Mouse (Mus musculus): ENCODE measurements around the gene Wdr89. TPM values are rescaled to one million over a fixed set of nuclear protein-coding genes. Genes with fewer than 3 reads are reported as not detected.
A peak's percentile ranks its signal among the peaks of the same experiment; 100 is the strongest.
"Not testable (repeated sequence)": the region's sequence is repeated elsewhere in the genome, so short reads cannot be mapped to it uniquely, and the experiment has no call there.

Gene Wdr89
- 5.2 and 7.2 TPM in 2 replicates for polyA plus RNA-seq (2015; fragmentation: Nextera tagmentation; extraction: Ambion mirVana)

GRCm38 (mm10) chr12:75669258-75670106, at the start of gene Wdr89:
Gene Wdr89 (minus strand): TSS chr12:75669537.
- H3K4me1 ChIP-seq, result peaks cover 15% of the 10 kb centered on the region
- peak within 1 kb of the TSS; percentile 90 for H3K27ac ChIP-seq (replicated peaks)
- peak within 1 kb of the TSS; percentile 72 for H3K4me3 ChIP-seq (replicated peaks)
- no peaks in the 10 kb centered on the region for H3K27me3 ChIP-seq (replicated peaks)
- WGBS, result under 1% methylated on average over 55 of the region's 55 CpGs
- H3K4me2 ChIP-seq, result peak within 1 kb of the TSS; percentile 71
- ATAC-seq (ENCODE audit: low FRiP score), result peak; percentile 99
- no peaks in the 10 kb centered on the region for H3K36me3 ChIP-seq
- peak within 1 kb of the TSS; percentile 62 for H3K9ac ChIP-seq (replicated peaks)
- no peaks in the 10 kb centered on the region for H3K9me3 ChIP-seq (replicated peaks)

GRCm38 (mm10) chr12:75713596-75713995, 44.3 kb upstream of the Wdr89 start:
- H3K9me3 ChIP-seq (replicated peaks), result no peaks in the 10 kb centered on the region
- H3K27ac ChIP-seq (replicated peaks), result no peak overlapping the region
- H3K4me3 ChIP-seq (replicated peaks), result no peak overlapping the region
- peaks cover 5% of the 10 kb centered on the region for H3K36me3 ChIP-seq
- no peak overlapping the region for H3K9ac ChIP-seq (replicated peaks)
- no peaks in the 10 kb centered on the region for H3K27me3 ChIP-seq (replicated peaks)
- H3K4me2 ChIP-seq, result no peak overlapping the region
- WGBS, result 88% methylated on average over 9 of the region's 9 CpGs
- H3K4me1 ChIP-seq, result no peaks in the 10 kb centered on the region
- no peak for ATAC-seq (ENCODE audit: low FRiP score)

GRCm38 (mm10) chr12:75712905-75713304, 43.6 kb upstream of the Wdr89 start:
- H3K27ac ChIP-seq (replicated peaks); H3K9me3 ChIP-seq (replicated peaks); H3K4me2 ChIP-seq; H3K27me3 ChIP-seq (replicated peaks); H3K9ac ChIP-seq (replicated peaks); H3K4me1 ChIP-seq; ATAC-seq (ENCODE audit: low FRiP score); H3K36me3 ChIP-seq; H3K4me3 ChIP-seq (replicated peaks): not testable (repeated sequence)
- WGBS, result 92% methylated on average over 7 of the region's 7 CpGs

GRCm38 (mm10) chr12:75710596-75711376, 41.4 kb upstream of the Wdr89 start:
- H3K4me1 ChIP-seq, result no peaks in the 10 kb centered on the region
- no peak overlapping the region for H3K4me2 ChIP-seq
- 91% methylated on average over 9 of the region's 9 CpGs for WGBS
- no peak overlapping the region for H3K27ac ChIP-seq (replicated peaks)
- H3K9ac ChIP-seq (replicated peaks), result no peak overlapping the region
- H3K27me3 ChIP-seq (replicated peaks), result no peaks in the 10 kb centered on the region
- H3K4me3 ChIP-seq (replicated peaks), result no peak overlapping the region
- no peaks in the 10 kb centered on the region; the same call in 1 of the 2 replicates for H3K36me3 ChIP-seq
- ATAC-seq (ENCODE audit: low FRiP score), result no peak
- H3K9me3 ChIP-seq (replicated peaks), result no peaks in the 10 kb centered on the region

- Histone ChIP-seq H3K9ac (replicated peaks) (no peak overlapping the region), H3K4me3 (replicated peaks) (no peak overlapping the region), H3K4me2 (no peak overlapping the region), H3K4me1 (no peaks in the 10 kb centered on the region), H3K9me3 (replicated peaks) (no peaks in the 10 kb centered on the region), H3K36me3 (no peaks in the 10 kb centered on the region), H3K27ac (replicated peaks) (no peak overlapping the region), H3K27me3 (replicated peaks) (no peaks in the 10 kb centered on the region)
- 94% methylated on average over 2 of the region's 2 CpGs for WGBS
- no peak for ATAC-seq (ENCODE audit: low FRiP score)
Measured at GRCm38 (mm10) chr12:75709506-75709905, 40.2 kb upstream of the Wdr89 start.

GRCm38 (mm10) chr12:75706670-75707069, 37.3 kb upstream of the Wdr89 start:
- Histone ChIP-seq H3K4me1 (peaks cover under 1% of the 10 kb centered on the region), H3K4me2 (no peak overlapping the region), H3K27ac (replicated peaks) (no peak overlapping the region), H3K4me3 (replicated peaks) (no peak overlapping the region), H3K27me3 (replicated peaks) (no peaks in the 10 kb centered on the region), H3K9me3 (replicated peaks) (no peaks in the 10 kb centered on the region), H3K9ac (replicated peaks) (no peak overlapping the region), H3K36me3 (no peaks in the 10 kb centered on the region)
- no peak for ATAC-seq (ENCODE audit: low FRiP score)
- WGBS, result 74% methylated on average over 7 of the region's 7 CpGs

- no peak for ATAC-seq (ENCODE audit: low FRiP score)
- Histone ChIP-seq H3K9ac (replicated peaks) (no peak overlapping the region), H3K36me3 (no peaks in the 10 kb centered on the region), H3K4me2 (no peak overlapping the region), H3K27me3 (replicated peaks) (no peaks in the 10 kb centered on the region), H3K27ac (replicated peaks) (no peak overlapping the region), H3K4me1 (peaks cover 7% of the 10 kb centered on the region), H3K4me3 (replicated peaks) (no peak overlapping the region), H3K9me3 (replicated peaks) (no peaks in the 10 kb centered on the region)
- 84% methylated on average over 3 of the region's 3 CpGs for WGBS
Measured at GRCm38 (mm10) chr12:75702739-75703122, 33.4 kb upstream of the Wdr89 start.

- peak overlapping the region; percentile 6; the same call in 1 of the 2 replicates for H3K4me3 ChIP-seq (replicated peaks)
Measured at GRCm38 (mm10) chr12:75702084-75702738, 32.9 kb upstream of the Wdr89 start.

GRCm38 (mm10) chr12:75701173-75702083, 32.1 kb upstream of the Wdr89 start:
- H3K9ac ChIP-seq (replicated peaks), result no peak overlapping the region
- peak overlapping the region; percentile 48 for H3K4me2 ChIP-seq
- no peaks in the 10 kb centered on the region for H3K9me3 ChIP-seq (replicated peaks)
- H3K4me1 ChIP-seq, result peaks cover 7% of the 10 kb centered on the region
- peak overlapping the region; percentile 6; the same call in 1 of the 2 replicates for H3K4me3 ChIP-seq (replicated peaks)
- ATAC-seq (ENCODE audit: low FRiP score), result no peak
- no peaks in the 10 kb centered on the region for H3K27me3 ChIP-seq (replicated peaks)
- no peaks in the 10 kb centered on the region for H3K36me3 ChIP-seq
- no peak overlapping the region for H3K27ac ChIP-seq (replicated peaks)
- 27% methylated on average over 21 of the region's 21 CpGs for WGBS

More at GRCm38 (mm10) chr12:75702084-75702738, 32.9 kb upstream of the Wdr89 start:
- Histone ChIP-seq H3K27ac (replicated peaks) (no peak overlapping the region), H3K36me3 (no peaks in the 10 kb centered on the region), H3K4me1 (peaks cover 7% of the 10 kb centered on the region), H3K4me2 (peak overlapping the region; percentile 48), H3K9ac (replicated peaks) (no peak overlapping the region), H3K27me3 (replicated peaks) (no peaks in the 10 kb centered on the region), H3K9me3 (replicated peaks) (no peaks in the 10 kb centered on the region)
- ATAC-seq (ENCODE audit: low FRiP score), result no peak
- WGBS, result 73% methylated on average over 14 of the region's 14 CpGs

GRCm38 (mm10) chr12:75698692-75699091, 29.4 kb upstream of the Wdr89 start:
- Histone ChIP-seq H3K4me3 (replicated peaks) (no peak overlapping the region), H3K27ac (replicated peaks) (no peak overlapping the region), H3K4me1 (peaks cover 7% of the 10 kb centered on the region), H3K36me3 (no peaks in the 10 kb centered on the region), H3K9me3 (replicated peaks) (no peaks in the 10 kb centered on the region), H3K9ac (replicated peaks) (no peak overlapping the region), H3K4me2 (no peak overlapping the region), H3K27me3 (replicated peaks) (no peaks in the 10 kb centered on the region)
- no peak for ATAC-seq (ENCODE audit: low FRiP score)
- WGBS, result 95% methylated on average over 3 of the region's 3 CpGs

GRCm38 (mm10) chr12:75695845-75696244, 26.5 kb upstream of the Wdr89 start:
- WGBS, result 100% methylated on average over 1 of the region's 1 CpGs
- H3K4me2 ChIP-seq; H3K4me3 ChIP-seq (replicated peaks); H3K27ac ChIP-seq (replicated peaks); ATAC-seq (ENCODE audit: low FRiP score); H3K27me3 ChIP-seq (replicated peaks); H3K9me3 ChIP-seq (replicated peaks); H3K4me1 ChIP-seq; H3K9ac ChIP-seq (replicated peaks); H3K36me3 ChIP-seq: not testable (repeated sequence)

Data from neural tube, embryonic 15.5 days (tissue).